9 mouse cellular contexts compared by ENCODE assay signal in genomic region chr8:70696019-70696885, GRCm38 (mm10). TPM values are rescaled to one million over a fixed set of nuclear protein-coding genes. Genes with fewer than 3 reads are reported as not detected.
DNase-seq lines count a peak whose midpoint lies in the region; ATAC-seq and TF ChIP-seq lines count a peak whose summit lies in the region.
"Had no signal": no experiment of that assay in that cellular context is flagged by ENCODE, and none has a peak within 500 bp of the region (broad histone marks: within the 10 kb centered on the region; RNA-seq: fewer than 3 reads in every experiment).

No protein-coding gene starts in this region.

- peaks cover 5% of the 10 kb centered on the region for H3K36me3 ChIP-seq in forebrain, embryonic 10.5 days (replicated peaks)
- H3K36me3 ChIP-seq in hindbrain, embryonic 10.5 days: peaks cover 1% of the 10 kb centered on the region; the same call in 1 of the 2 replicates
- H3K36me3 ChIP-seq in limb, embryonic 14.5 days (ENCODE audit: control insufficient read depth, insufficient read depth, low read length): no peaks in the 10 kb centered on the region
- H3K36me3 ChIP-seq in midbrain, postnatal 0 days (ENCODE audit: insufficient read depth, low read length): no peaks in the 10 kb centered on the region
- H3K36me3 ChIP-seq in testis, adult 2 months (ENCODE audit: control insufficient read depth, insufficient read depth, low read length): no peaks in the 10 kb centered on the region

- H3K4me2 ChIP-seq in limb, embryonic 14.5 days (replicated peaks; ENCODE audit: low read depth, low read length, severe bottlenecking): peak overlapping the region; percentile 51
- peak overlapping the region; percentile 55 for H3K4me2 ChIP-seq in midbrain, postnatal 0 days (ENCODE audit: low read depth, low read length, poor library complexity, severe bottlenecking)

- peak overlapping the region; percentile 48 for H3K9ac ChIP-seq in limb, embryonic 14.5 days (ENCODE audit: low read depth, low read length, severe bottlenecking)
- 0 out of 2 replicates have a peak overlapping the region, but pooled peaks have one; percentile 36 for H3K9ac ChIP-seq in midbrain, postnatal 0 days (replicated peaks; ENCODE audit: low read length, poor library complexity, severe bottlenecking)

- no peak overlapping the region for H3K4me3 ChIP-seq in bone marrow, adult 2 months (replicated peaks; ENCODE audit: control insufficient read depth, low read depth, low read length)
- H3K4me3 ChIP-seq in forebrain, embryonic 10.5 days: peak overlapping the region; percentile 42
- H3K4me3 ChIP-seq in hindbrain, embryonic 10.5 days: peak overlapping the region; percentile 42
- H3K4me3 ChIP-seq in limb, embryonic 14.5 days (replicated peaks; ENCODE audit: low read length): peak overlapping the region; percentile 18
- peak overlapping the region; percentile 25; the same call in 1 of the 2 replicates for H3K4me3 ChIP-seq in midbrain, postnatal 0 days (ENCODE audit: low read depth, low read length)
- peak overlapping the region; percentile 81 for H3K4me3 ChIP-seq in testis, adult 2 months (ENCODE audit: control insufficient read depth, low read depth, low read length)

- H3K27me3 ChIP-seq in forebrain, embryonic 10.5 days (ENCODE audit: poor library complexity, severe bottlenecking): peaks cover 15% of the 10 kb centered on the region
- H3K27me3 ChIP-seq in hindbrain, embryonic 10.5 days (ENCODE audit: insufficient read depth, poor library complexity, severe bottlenecking): peaks cover 34% of the 10 kb centered on the region
- H3K27me3 ChIP-seq in limb, embryonic 14.5 days (ENCODE audit: control insufficient read depth, insufficient read depth, low read length): no peaks in the 10 kb centered on the region
- no peaks in the 10 kb centered on the region for H3K27me3 ChIP-seq in midbrain, postnatal 0 days (ENCODE audit: insufficient read depth, low read length)
- no peaks in the 10 kb centered on the region for H3K27me3 ChIP-seq in testis, adult 2 months (ENCODE audit: control insufficient read depth, insufficient read depth, low read length)

- WGBS in bone marrow, adult 2 months: 3% methylated on average over 31 of the region's 31 CpGs
- WGBS in forebrain, embryonic 10.5 days: 10% methylated on average over 31 of the region's 31 CpGs
- 7% methylated on average over 31 of the region's 31 CpGs for WGBS in hindbrain, embryonic 10.5 days
- WGBS in limb, embryonic 14.5 days: 5% methylated on average over 29 of the region's 31 CpGs
- WGBS in midbrain, postnatal 0 days: 8% methylated on average over 31 of the region's 31 CpGs

- peak; percentile 18; the same call in 1 of the 2 replicates for TF ChIP-seq POLR2A in bone marrow, adult 2 months (IDR thresholded peaks at IDR 0.05; ENCODE audit: borderline replicate concordance, control insufficient read depth, low read depth, low read length)
- no peak for TF ChIP-seq POLR2A in limb, embryonic 14.5 days (IDR thresholded peaks at IDR 0.05; ENCODE audit: borderline replicate concordance, extremely low read depth, insufficient read depth, insufficient read length)
- TF ChIP-seq POLR2A in testis, adult 2 months (IDR thresholded peaks at IDR 0.05; ENCODE audit: control insufficient read depth, low read depth, low read length): peak; percentile 13; the same call in 1 of the 2 replicates

- peaks cover 8% of the 10 kb centered on the region for H3K4me1 ChIP-seq in bone marrow, adult 2 months (ENCODE audit: control insufficient read depth, insufficient read depth, low read length)
- peaks cover 76% of the 10 kb centered on the region for H3K4me1 ChIP-seq in forebrain, embryonic 10.5 days
- H3K4me1 ChIP-seq in hindbrain, embryonic 10.5 days (replicated peaks): peaks cover 70% of the 10 kb centered on the region
- H3K4me1 ChIP-seq in limb, embryonic 14.5 days (ENCODE audit: control insufficient read depth, insufficient read depth, low read length): peaks cover 41% of the 10 kb centered on the region
- H3K4me1 ChIP-seq in midbrain, postnatal 0 days (ENCODE audit: insufficient read depth, low read length): peaks cover 14% of the 10 kb centered on the region; the same call in 1 of the 2 replicates
- peaks cover 43% of the 10 kb centered on the region for H3K4me1 ChIP-seq in testis, adult 2 months (ENCODE audit: control insufficient read depth, insufficient read depth, low read length)

- TF ChIP-seq CTCF in bone marrow, adult 2 months (IDR thresholded peaks at IDR 0.05; ENCODE audit: control insufficient read depth, insufficient read depth, low read length): no peak
- TF ChIP-seq CTCF in midbrain, postnatal 0 days (IDR thresholded peaks at IDR 0.05): no peak
- no peak for TF ChIP-seq CTCF in testis, adult 2 months (IDR thresholded peaks at IDR 0.05; ENCODE audit: control insufficient read depth, insufficient read depth, insufficient replicate concordance, low read depth, low read length)

- peak; percentile 91 for DNase-seq in ES-CJ7 (ENCODE audit: low read depth, low spot score)
- peak; percentile 83 for DNase-seq in forebrain, embryonic 10.5 days (ENCODE audit: extremely low spot score, low spot score)
- DNase-seq in hindbrain, embryonic 10.5 days (ENCODE audit: low spot score): peak; percentile 80
- DNase-seq in limb, embryonic 14.5 days (ENCODE audit: low spot score): peak; percentile 80
- peak; percentile 77 for DNase-seq in midbrain, postnatal 0 days (ENCODE audit: low spot score)
- no peak for DNase-seq in left cerebral cortex, adult 18-20 months (ENCODE audit: low spot score in 2 of 2)

- no peak for ATAC-seq in limb, embryonic 14.5 days (ENCODE audit: low FRiP score, low read depth)
- ATAC-seq in midbrain, postnatal 0 days (ENCODE audit: low FRiP score): no peak

- peak overlapping the region; percentile 92 for H3K27ac ChIP-seq in bone marrow, adult 2 months (ENCODE audit: control insufficient read depth, insufficient read depth, low read depth, low read length, poor library complexity)
- peak overlapping the region; percentile 99 for H3K27ac ChIP-seq in forebrain, embryonic 10.5 days
- peak overlapping the region; percentile 98 for H3K27ac ChIP-seq in hindbrain, embryonic 10.5 days
- peak overlapping the region; percentile 94 for H3K27ac ChIP-seq in limb, embryonic 14.5 days (replicated peaks; ENCODE audit: low read depth, low read length)
- 0 out of 2 replicates have a peak overlapping the region, but pooled peaks have one; percentile 26 for H3K27ac ChIP-seq in midbrain, postnatal 0 days (ENCODE audit: low read depth, low read length)
- H3K27ac ChIP-seq in testis, adult 2 months (ENCODE audit: control insufficient read depth, insufficient read depth, low read depth, low read length): peak overlapping the region; percentile 41

- no peaks in the 10 kb centered on the region for H3K9me3 ChIP-seq in forebrain, embryonic 10.5 days
- no peaks in the 10 kb centered on the region for H3K9me3 ChIP-seq in hindbrain, embryonic 10.5 days
- no peaks in the 10 kb centered on the region for H3K9me3 ChIP-seq in limb, embryonic 14.5 days (ENCODE audit: control insufficient read depth, low read length)
- H3K9me3 ChIP-seq in midbrain, postnatal 0 days (ENCODE audit: low read length): no peaks in the 10 kb centered on the region

RNA-seq across cellular contexts. Expression of gene Jund, which starts 2.5 kb away (rescaled TPM):
- 48.1 and 58.0 TPM in 2 replicates for polyA plus RNA-seq in bone marrow, adult 2 months (2011; ENCODE audit: insufficient read depth, insufficient read length, low replicate concordance, missing spikeins)
- 49.6 and 50.9 TPM in 2 replicates for polyA plus RNA-seq in forebrain, embryonic 10.5 days (2016; fragmentation: Nextera tagmentation; extraction: Ambion mirVana)
- 64.6 and 128 TPM in 2 replicates for polyA plus RNA-seq in hindbrain, embryonic 10.5 days (2016; fragmentation: Nextera tagmentation; extraction: Ambion mirVana)
- polyA plus RNA-seq in limb, embryonic 14.5 days (2012; rRNA removed): 218 and 287 TPM in 2 replicates
- 115 and 119 TPM in 2 replicates for polyA plus RNA-seq in limb, embryonic 14.5 days (2014; fragmentation: Nextera tagmentation; extraction: Ambion mirVana)
- total RNA-seq in midbrain, postnatal 0 days (2014; rRNA removed): 470 and 553 TPM in 2 replicates
- polyA plus RNA-seq in midbrain, postnatal 0 days (2015; fragmentation: Nextera tagmentation; extraction: Ambion mirVana): 91.0 and 99.3 TPM in 2 replicates
- 79.2 and 105 TPM in 2 replicates for polyA plus RNA-seq in testis, adult 2 months (2012; rRNA removed)
- total RNA-seq in left cerebral cortex, adult 18-20 months (2021): 100 to 1,000 TPM; 221 to 289 TPM

RNA-seq across cellular contexts. Expression of gene Iqcn, which starts 7.0 kb away (rescaled TPM):
- polyA plus RNA-seq in bone marrow, adult 2 months (2011; ENCODE audit: insufficient read depth, insufficient read length, low replicate concordance, missing spikeins): 0.29 TPM in 1 of 2 replicates, not detected in the other
- 0.02 TPM in 1 of 2 replicates, not detected in the other for polyA plus RNA-seq in forebrain, embryonic 10.5 days (2016; fragmentation: Nextera tagmentation; extraction: Ambion mirVana)
- polyA plus RNA-seq in hindbrain, embryonic 10.5 days (2016; fragmentation: Nextera tagmentation; extraction: Ambion mirVana): 0.07 TPM in 1 of 2 replicates, not detected in the other
- polyA plus RNA-seq in limb, embryonic 14.5 days (2012; rRNA removed): 0.04 and 0.08 TPM in 2 replicates
- polyA plus RNA-seq in limb, embryonic 14.5 days (2014; fragmentation: Nextera tagmentation; extraction: Ambion mirVana): 0.10 TPM in 1 of 2 replicates, not detected in the other
- total RNA-seq in midbrain, postnatal 0 days (2014; rRNA removed): 0.22 TPM in 1 of 2 replicates, not detected in the other
- 0.06 and 0.07 TPM in 2 replicates for polyA plus RNA-seq in midbrain, postnatal 0 days (2015; fragmentation: Nextera tagmentation; extraction: Ambion mirVana)
- 286 and 302 TPM in 2 replicates for polyA plus RNA-seq in testis, adult 2 months (2012; rRNA removed)
- total RNA-seq in left cerebral cortex, adult 18-20 months (2021): under 1 TPM; 0.09 to 0.16 TPM
- total RNA-seq: gastrocnemius, adult 8-10 months had no signal

RNA-seq across cellular contexts. Expression of gene Gm3336, which starts 22.1 kb away (rescaled TPM):
- polyA plus RNA-seq in bone marrow, adult 2 months (2011; ENCODE audit: insufficient read depth, insufficient read length, low replicate concordance, missing spikeins): not detected in 2 replicates
- polyA plus RNA-seq in forebrain, embryonic 10.5 days (2016; fragmentation: Nextera tagmentation; extraction: Ambion mirVana): not detected in 2 replicates
- not detected in 2 replicates for polyA plus RNA-seq in hindbrain, embryonic 10.5 days (2016; fragmentation: Nextera tagmentation; extraction: Ambion mirVana)
- polyA plus RNA-seq in limb, embryonic 14.5 days (2012; rRNA removed): not detected in 2 replicates
- polyA plus RNA-seq in limb, embryonic 14.5 days (2014; fragmentation: Nextera tagmentation; extraction: Ambion mirVana): not detected in 2 replicates
- not detected in 2 replicates for total RNA-seq in midbrain, postnatal 0 days (2014; rRNA removed)
- polyA plus RNA-seq in midbrain, postnatal 0 days (2015; fragmentation: Nextera tagmentation; extraction: Ambion mirVana): not detected in 2 replicates
- polyA plus RNA-seq in testis, adult 2 months (2012; rRNA removed): 0.86 and 0.91 TPM in 2 replicates
- total RNA-seq in left cerebral cortex, adult 18-20 months (2021): not detected
- total RNA-seq: gastrocnemius, adult 8-10 months had no signal

RNA-seq across cellular contexts. Expression of gene Lsm4, which starts 23.2 kb away (rescaled TPM):
- 69.2 and 119 TPM in 2 replicates for polyA plus RNA-seq in bone marrow, adult 2 months (2011; ENCODE audit: insufficient read depth, insufficient read length, low replicate concordance, missing spikeins)
- 336 and 339 TPM in 2 replicates for polyA plus RNA-seq in forebrain, embryonic 10.5 days (2016; fragmentation: Nextera tagmentation; extraction: Ambion mirVana)
- 344 and 354 TPM in 2 replicates for polyA plus RNA-seq in hindbrain, embryonic 10.5 days (2016; fragmentation: Nextera tagmentation; extraction: Ambion mirVana)
- 172 and 182 TPM in 2 replicates for polyA plus RNA-seq in limb, embryonic 14.5 days (2012; rRNA removed)
- 247 and 256 TPM in 2 replicates for polyA plus RNA-seq in limb, embryonic 14.5 days (2014; fragmentation: Nextera tagmentation; extraction: Ambion mirVana)
- 140 and 312 TPM in 2 replicates for total RNA-seq in midbrain, postnatal 0 days (2014; rRNA removed)
- 157 and 169 TPM in 2 replicates for polyA plus RNA-seq in midbrain, postnatal 0 days (2015; fragmentation: Nextera tagmentation; extraction: Ambion mirVana)
- 148 and 168 TPM in 2 replicates for polyA plus RNA-seq in testis, adult 2 months (2012; rRNA removed)
- 10 to 100 TPM; 65.0 to 70.9 TPM for total RNA-seq in left cerebral cortex, adult 18-20 months (2021)

RNA-seq across cellular contexts. Expression of gene Pde4c, which starts 27.3 kb away (rescaled TPM):
- polyA plus RNA-seq in bone marrow, adult 2 months (2011; ENCODE audit: insufficient read depth, insufficient read length, low replicate concordance, missing spikeins): 2.7 and 3.2 TPM in 2 replicates
- 0.38 and 0.68 TPM in 2 replicates for polyA plus RNA-seq in forebrain, embryonic 10.5 days (2016; fragmentation: Nextera tagmentation; extraction: Ambion mirVana)
- polyA plus RNA-seq in hindbrain, embryonic 10.5 days (2016; fragmentation: Nextera tagmentation; extraction: Ambion mirVana): 0.63 and 0.69 TPM in 2 replicates
- polyA plus RNA-seq in limb, embryonic 14.5 days (2012; rRNA removed): 0.38 TPM in 2 replicates
- not detected in 2 replicates for polyA plus RNA-seq in limb, embryonic 14.5 days (2014; fragmentation: Nextera tagmentation; extraction: Ambion mirVana)
- 0.77 and 1.5 TPM in 2 replicates for total RNA-seq in midbrain, postnatal 0 days (2014; rRNA removed)
- 0.21 and 0.39 TPM in 2 replicates for polyA plus RNA-seq in midbrain, postnatal 0 days (2015; fragmentation: Nextera tagmentation; extraction: Ambion mirVana)
- polyA plus RNA-seq in testis, adult 2 months (2012; rRNA removed): 1.1 TPM in 2 replicates
- 1 to 10 TPM; 1.6 to 3.4 TPM for total RNA-seq in left cerebral cortex, adult 18-20 months (2021)

Comparison
In these comparisons a context has a peak if more than half of its experiments do, and no peak if none do; other contexts are left out.
1. DNase-seq: peak in ES-CJ7 (single experiment), forebrain, embryonic 10.5 days (single experiment), hindbrain, embryonic 10.5 days (single experiment), limb, embryonic 14.5 days (single experiment) and midbrain, postnatal 0 days (single experiment); none in left cerebral cortex, adult 18-20 months (0 of 2).
2. H3K27ac ChIP-seq: peak in every context shown above with its lines; median percentile 99 in forebrain, embryonic 10.5 days; 98 in hindbrain, embryonic 10.5 days; 94 in limb, embryonic 14.5 days; 92 in bone marrow, adult 2 months; 41 in testis, adult 2 months; 26 in midbrain, postnatal 0 days.
3. RNA of gene Iqcn, which starts 7.0 kb away (polyA plus RNA-seq): 286 to 302 TPM in testis, adult 2 months; 0.04 to 0.10 TPM in limb, embryonic 14.5 days, 0.06 to 0.07 TPM in midbrain, postnatal 0 days, 0.02 TPM in forebrain, embryonic 10.5 days, 0.07 TPM in hindbrain, embryonic 10.5 days and 0.29 TPM in bone marrow, adult 2 months; every median in the first group is over 100 times any median in the second.